Mouse (Mus musculus) gastrocnemius, postnatal 14 days (tissue): ENCODE data around the gene Bola2. TPM values are rescaled to one million over a fixed set of nuclear protein-coding genes. Genes with fewer than 3 reads are reported as not detected.

Experiments used
- DNase-seq: peaks from one replicate; pipeline ENCODE4 v3.0.0; 2021; ENCODE audit warnings: mixed read lengths
- intact Hi-C: fragments of 180-260 bp; cut with DNase I; formaldehyde crosslinking; loops from one replicate; pipeline ENCODE4 v1.15.1; 2025; ENCODE audit warnings: low total_unique reads
- long read RNA-seq, 2 experiments: library from polyadenylated mRNA; stranded (forward); transcript quantifications; one replicate each; pipeline ENCODE4 v2.0.0; 2021
- total RNA-seq, 2 experiments: library from RNA; stranded (reverse); gene quantifications; 2 replicates each; pipeline ENCODE4 v1.2.3; 2021

The Bola2 gene
- total RNA-seq, result 10 to 100 TPM; 40.7 to 41.6 TPM
- long read RNA-seq, experiment 1, transcript Bola2-203 (3 exons, 1,266 nt), result major isoform, 24 of 26 reads
- long read RNA-seq, experiment 1, partial matches to known transcripts, result 0 of 26 reads
- long read RNA-seq, experiment 1, other reads (novel, unspliced or antisense), result 1 of 26 reads
- long read RNA-seq, experiment 2, transcript Bola2-203 (3 exons, 1,266 nt), result major isoform, 18 of 20 reads
- long read RNA-seq, experiment 2, partial matches to known transcripts, result 0 of 20 reads
- long read RNA-seq, experiment 2, other reads (novel, unspliced or antisense), result 1 of 20 reads

DNA sequence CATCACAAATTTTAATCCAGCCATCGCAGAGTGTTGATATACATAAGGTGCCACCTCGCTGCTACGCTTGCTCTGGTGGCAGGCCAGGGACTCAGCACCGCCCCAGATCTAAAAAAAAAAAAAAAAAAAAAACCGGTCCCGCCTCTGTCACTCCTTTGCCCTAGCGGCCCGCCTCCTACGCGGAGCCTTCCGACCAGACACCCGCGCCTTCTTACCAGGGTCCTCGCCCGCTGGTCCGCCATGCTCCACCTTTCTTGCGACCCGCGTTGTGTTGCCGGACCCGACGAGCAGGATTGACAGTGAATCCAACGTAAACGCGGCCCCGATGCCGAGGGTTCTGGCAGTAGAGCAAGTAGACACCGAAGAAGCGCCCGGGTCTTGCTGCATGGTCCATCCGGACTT, at the start of gene Bola2:
Bola2 (plus strand) TSS at position 192 of the 402 bp plus-strand sequence.
- DNase-seq, result peak; percentile 71
- intact Hi-C loops, result no loop called here

DNA sequence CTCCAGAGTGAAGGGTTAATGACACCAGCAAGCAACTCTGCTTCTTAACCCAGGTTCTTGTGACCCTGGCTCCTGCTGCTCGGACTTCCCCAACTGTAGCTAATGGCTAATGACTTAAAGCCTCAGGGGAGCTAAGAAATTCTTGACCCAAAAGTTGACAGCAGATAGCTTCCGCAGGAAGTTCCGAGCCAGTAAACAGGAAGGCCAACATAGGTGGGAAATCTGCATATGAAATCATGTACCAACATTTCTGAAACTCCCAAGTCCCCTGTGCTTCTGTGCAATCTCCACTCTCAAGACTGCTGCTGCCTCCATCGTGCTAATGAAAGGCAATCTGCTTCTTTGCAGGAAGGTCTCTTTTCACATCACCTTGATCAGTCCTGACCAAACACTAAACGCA, 49.5 kb upstream of the Bola2 start:
- intact Hi-C loops, result no loop called here
- no peak for DNase-seq

DNA sequence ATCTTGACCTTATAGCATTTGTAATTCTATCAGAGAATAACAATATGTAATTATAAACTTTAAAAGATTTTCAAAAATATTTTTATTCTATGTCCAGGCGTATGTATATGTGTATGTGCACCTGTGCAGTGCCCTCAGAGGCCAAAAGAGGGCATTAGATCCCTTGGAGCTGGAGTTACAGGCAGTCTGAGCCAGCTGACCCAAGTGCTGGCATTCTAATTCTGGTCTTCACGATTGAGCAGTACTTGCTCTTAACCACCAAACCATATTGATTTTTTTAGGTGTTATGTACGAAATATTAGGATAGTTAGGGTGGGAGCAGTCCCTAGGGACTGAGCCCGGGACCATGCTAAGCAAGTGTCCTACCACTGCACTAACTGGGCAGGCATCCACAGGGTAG, 46.7 kb upstream of the Bola2 start:
- DNase-seq, result no peak
- intact Hi-C loops, result no loop called here

DNA sequence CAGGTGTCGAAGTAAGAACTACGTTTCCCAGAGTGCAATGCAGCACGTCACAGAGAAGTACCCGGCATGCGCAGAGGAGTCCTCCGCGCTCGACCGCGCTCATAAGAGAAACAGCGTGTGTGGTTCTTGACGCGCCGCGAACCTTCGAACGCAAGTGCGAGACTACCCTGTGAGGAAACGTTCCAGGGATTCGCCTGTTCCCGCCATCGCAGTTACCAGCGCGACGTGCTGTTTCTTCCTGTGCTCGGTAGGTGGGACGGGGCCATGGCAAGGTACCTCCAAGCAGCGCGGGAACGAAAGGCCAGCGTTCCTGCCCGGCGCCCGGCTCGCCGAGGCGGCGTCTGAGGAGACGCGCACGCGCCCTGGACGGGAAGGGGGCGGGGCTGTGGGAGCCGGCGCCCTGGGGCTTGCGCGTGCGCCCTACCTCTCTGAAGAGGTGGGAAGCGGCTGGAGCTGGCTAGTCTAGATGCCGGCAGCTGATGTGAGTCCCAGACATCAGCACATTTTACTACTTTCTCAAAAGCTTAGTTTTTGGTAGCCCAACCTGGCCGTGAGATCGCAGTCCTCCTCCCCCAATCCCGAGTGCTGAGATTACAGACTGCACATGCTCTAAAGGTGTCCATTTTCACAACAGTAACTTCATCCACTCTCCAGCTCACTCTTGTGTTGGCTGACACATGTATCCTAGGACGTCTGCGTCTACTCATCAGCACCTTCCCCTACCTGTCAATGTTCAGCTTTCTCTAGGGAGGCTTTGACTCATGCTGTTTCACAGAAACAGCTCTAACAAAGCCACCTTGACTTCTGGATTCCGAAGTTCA, 45.8 kb upstream of the Bola2 start, which contains the start of gene Sgf29:
Sgf29 (plus strand) TSS at position 79 of the 821 bp plus-strand sequence.
- intact Hi-C loops, result loop anchor here (5.0 kb wide), 1 partner anchor 43 kb away; no protein-coding TSS in a partner anchor
- DNase-seq, result peak; percentile 95

DNA sequence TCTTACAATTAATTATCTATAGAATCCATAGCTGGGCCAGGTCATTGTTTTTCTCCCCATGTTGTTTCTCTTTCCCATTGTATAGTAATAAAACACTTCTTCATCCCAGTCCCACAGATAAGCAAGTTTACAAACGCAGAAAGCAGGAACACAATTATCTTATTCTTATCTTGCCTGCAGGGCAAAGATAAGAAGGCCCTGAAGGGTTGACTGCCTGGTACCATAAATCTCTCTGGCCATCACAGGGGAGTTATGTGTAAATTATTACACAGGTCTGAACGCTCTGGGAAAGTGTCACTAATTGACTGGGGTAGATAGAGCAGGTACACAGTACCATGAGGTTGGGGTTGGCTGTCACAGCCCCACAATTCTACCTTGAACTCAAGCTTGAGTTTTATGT, 44.3 kb upstream of the Bola2 start:
- no peak for DNase-seq
- intact Hi-C loops, result loop anchor here (5.0 kb wide), 1 partner anchor 41 kb away; no protein-coding TSS in a partner anchor

DNA sequence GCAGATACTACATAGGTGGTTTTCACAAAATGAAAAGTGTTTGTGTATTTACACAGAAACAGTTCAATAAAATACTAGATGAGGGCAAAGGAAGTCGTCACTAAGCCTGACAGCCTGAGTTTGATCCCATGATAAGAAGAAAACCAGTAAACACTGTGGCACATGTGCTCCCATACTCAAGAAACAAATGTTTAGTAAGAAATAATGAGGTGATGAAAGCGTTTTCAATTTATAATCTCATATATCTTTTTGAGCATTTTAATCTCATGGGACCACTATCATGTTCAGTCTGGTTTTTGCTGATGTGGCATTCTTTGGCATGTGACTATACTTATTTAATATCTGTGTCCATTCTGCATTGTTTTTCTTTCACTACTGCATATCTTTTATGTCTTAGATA, 41.2 kb upstream of the Bola2 start:
- intact Hi-C loops, result loop anchor here (5.0 kb wide), 1 partner anchor 38 kb away; no protein-coding TSS in a partner anchor
- DNase-seq, result no peak

DNA sequence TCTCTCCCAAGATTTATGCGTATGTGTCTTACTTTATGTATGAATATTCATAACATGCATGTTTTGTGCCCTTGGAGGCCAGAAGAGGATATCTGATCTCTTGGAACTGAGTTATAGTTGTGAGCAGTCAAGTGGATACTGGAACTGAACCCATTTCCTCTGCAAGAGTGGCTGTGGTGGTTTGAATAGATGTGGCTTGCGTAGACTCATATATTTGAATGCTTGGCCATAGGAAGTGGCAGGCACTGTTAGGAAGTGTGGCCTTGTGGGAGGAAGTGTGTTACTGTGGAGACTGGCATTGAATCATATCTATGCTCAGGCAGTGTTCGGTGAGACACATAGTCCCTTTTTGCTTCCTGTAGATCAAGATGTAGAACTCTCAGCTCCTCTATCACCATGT, 39.5 kb upstream of the Bola2 start:
- no peak for DNase-seq
- intact Hi-C loops, result no loop called here

DNA sequence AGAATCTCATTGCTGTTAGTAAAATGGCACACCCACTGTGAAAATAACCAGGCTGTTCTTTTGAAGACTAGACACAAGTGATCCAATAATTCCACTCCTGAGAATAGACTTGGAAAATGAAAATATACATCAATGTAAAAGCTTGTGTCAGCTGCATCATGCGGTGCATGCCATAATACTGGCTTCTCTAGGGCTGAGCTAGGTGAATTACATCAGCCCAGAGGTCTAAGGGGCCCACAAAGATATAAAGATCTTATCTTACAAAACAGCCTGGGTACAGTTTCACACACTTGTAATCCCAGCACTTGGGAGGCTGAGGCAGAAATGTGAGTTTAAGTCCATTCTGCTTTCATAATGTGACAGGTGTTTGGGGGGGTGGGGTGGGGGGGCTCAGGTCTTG, 37.7 kb upstream of the Bola2 start:
- intact Hi-C loops, result no loop called here
- no peak for DNase-seq

DNA sequence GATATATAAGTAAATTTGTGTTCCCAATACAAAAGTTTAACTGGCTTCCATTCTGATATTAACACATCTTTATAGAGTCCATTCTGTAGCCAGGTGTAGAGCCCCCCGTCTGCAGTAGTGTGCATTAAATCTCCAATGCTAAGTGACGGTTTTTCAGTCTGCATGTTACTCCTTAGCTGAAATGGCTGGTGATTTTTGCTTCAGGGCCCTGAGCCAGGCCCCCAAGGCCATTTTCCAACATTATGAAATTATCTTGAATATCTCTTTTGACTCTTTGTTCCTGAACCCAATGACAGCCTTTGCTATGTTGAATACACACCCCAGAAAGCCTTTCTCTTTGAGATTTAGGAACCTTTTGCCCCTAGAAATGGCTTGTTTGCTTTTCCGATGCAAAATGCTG, 35.4 kb upstream of the Bola2 start:
- no peak for DNase-seq
- intact Hi-C loops, result no loop called here

DNA sequence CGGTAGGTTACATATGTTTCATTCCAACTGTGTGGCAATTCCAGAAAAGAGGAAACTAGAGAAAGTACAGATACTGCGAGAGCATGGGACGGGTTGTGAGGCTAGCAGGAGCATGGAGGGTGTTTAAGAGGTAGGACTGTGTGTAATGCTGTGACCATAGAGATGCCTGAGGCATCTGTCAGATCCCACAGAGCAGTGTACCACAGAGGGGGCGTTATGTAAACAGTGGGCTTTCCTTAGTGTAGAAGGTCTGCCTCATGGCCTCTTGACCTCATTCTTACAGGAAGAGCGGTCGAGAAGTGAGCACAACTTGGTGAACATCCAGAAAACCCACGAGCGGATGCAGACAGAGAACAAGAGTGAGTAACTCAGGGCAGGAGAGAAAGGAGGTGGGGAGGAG, 31.6 kb upstream of the Bola2 start:
- intact Hi-C loops, result no loop called here
- no peak for DNase-seq

DNA sequence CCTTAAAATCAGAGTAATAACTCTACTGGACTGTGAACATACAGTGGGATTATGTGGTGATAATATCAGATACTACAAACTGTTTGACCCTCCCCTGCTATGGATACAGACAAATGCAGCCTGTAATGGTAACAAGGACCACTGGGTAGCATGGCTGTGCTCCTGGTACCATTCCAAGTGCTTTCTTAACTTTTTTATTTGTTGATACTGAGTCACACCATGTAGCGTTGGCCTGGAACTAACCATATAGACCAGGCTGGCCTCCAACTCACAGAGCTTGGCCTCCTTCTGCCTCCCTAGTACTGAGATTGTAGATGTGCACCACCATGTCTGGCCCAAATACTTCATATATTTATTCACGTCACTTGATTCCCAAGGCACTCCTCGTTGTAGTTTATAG, 29.9 kb upstream of the Bola2 start:
- no peak for DNase-seq
- intact Hi-C loops, result no loop called here

DNA sequence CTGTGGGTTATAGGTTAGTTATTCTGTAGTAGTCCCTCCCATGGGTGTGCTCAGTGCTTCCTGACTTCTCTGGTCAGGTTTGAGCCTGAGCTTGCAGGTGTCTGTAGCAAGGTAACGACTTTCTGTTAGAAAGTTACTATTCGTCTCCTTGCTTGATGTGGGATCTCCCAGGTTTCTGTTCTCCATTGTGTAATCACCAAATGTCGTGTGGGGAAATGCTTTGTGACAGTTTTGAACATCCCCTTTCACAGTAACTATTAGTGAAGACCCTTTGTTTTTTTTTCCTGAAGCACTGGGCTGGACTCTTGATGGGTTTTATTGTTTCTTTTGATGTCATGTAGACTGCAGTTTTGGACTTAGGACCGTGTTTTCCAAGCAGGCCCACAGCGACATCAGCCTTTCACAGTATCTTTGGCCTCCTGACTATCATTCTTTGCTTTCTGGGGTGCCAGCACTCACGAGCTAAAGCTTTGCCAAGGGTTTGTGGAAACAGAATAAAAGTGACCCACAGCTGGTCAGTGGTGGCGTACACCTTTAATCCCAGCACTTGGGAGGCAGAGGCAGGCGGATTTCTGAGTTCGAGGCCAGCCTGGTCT, 27.6 kb upstream of the Bola2 start:
- DNase-seq, result no peak
- intact Hi-C loops, result no loop called here

DNA sequence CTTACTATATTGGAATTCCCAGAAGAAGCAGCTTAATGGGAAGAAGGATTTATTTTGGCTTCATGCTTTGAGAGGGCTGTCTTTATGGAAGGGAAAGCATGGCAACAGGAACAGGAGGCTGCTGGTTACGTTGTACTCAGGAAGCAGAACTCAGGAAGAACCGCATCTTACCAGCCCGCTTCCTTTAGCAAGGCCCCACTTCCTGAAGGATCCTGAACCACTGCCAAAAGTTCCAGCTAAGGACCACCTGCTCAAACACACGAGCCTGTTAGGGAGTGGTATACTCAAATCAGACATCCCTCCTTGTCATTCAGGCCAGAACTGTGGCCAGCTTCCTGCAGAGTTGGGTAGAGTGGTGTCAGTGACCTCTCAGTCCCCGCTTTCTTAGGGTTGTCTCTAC, 26.7 kb upstream of the Bola2 start:
- no peak for DNase-seq
- intact Hi-C loops, result no loop called here

DNA sequence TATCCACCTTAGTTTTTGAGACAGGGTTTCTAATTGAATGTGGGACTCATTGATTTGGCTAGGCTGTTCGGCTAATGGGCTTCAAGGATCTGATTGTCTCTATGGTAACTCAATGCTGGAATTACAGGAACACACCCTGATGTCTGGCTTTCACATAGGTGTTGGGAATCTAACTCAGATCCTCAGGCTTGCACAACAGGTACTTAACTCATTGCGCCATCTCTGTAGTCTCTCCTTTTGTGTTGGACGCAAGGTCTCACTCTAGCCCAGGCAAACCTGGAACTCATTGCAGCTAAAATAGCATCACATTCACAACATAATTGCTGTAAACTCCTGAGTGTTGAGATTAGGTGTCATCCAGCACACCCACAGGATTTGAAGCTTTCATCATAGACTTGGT, 25.0 kb upstream of the Bola2 start:
- DNase-seq, result no peak
- intact Hi-C loops, result no loop called here

DNA sequence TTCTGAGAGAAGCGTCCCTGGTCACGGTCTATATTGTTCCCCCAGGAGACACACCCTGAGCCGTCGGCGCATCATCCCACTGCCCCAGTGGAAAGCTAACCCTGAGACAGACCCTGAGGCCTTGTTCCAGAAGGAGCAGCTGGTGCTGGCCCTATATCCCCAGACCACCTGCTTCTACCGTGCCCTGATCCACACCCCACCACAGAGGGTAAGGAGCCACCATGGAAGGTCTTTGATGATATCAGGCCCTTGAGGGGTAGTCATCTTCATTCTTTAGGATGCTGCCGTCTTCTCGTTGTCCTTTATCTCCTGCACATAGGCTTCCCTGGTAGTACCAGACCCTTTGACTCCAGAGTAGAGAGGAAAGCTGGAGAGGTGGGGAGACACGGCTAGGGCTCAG, 23.1 kb upstream of the Bola2 start:
- intact Hi-C loops, result no loop called here
- no peak for DNase-seq

DNA sequence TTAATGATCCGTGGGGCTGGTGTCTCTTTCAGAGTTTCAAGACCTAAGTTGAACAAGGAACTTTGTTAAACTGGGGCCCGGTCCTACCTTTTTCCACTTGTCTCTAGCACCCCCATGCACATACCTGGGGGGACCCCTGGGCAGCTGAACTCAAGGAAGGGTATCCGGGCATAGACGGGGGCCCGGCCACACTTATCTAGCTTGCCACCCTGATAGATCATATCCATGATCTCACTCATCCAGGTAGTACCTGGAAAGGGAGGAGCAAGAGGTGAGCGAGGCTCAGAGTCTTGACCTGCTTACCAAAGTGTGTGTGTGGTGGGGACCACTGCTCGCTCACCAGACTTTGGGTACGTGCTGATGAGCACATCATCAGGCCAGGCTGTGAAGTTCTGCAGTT, 20.1 kb upstream of the Bola2 start:
- no peak for DNase-seq
- intact Hi-C loops, result no loop called here

DNA sequence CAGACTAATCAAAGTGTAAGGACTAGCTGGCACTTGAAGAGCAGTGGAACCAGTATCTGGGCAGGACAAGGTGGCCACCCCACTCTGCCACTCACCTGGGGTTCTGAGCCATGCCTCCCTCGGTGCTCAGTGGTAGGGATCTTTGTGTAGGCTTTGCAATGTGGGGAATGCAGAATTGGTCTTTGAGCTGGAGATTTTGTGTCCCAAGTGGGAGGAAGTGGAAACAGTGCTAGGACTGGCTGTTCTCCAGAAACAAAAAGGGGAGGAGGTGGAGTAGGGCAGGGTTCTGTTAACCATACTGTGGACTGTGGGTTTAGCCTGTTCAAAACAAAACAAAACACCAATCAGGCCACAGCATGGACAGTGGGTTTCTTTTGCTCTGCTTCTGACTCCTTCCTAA, 19.0 kb upstream of the Bola2 start, which contains the start of gene Sult1a1:
Sult1a1 (minus strand) TSS at position 226 of the 400 bp plus-strand sequence.
- intact Hi-C loops, result no loop called here
- DNase-seq, result no peak

DNA sequence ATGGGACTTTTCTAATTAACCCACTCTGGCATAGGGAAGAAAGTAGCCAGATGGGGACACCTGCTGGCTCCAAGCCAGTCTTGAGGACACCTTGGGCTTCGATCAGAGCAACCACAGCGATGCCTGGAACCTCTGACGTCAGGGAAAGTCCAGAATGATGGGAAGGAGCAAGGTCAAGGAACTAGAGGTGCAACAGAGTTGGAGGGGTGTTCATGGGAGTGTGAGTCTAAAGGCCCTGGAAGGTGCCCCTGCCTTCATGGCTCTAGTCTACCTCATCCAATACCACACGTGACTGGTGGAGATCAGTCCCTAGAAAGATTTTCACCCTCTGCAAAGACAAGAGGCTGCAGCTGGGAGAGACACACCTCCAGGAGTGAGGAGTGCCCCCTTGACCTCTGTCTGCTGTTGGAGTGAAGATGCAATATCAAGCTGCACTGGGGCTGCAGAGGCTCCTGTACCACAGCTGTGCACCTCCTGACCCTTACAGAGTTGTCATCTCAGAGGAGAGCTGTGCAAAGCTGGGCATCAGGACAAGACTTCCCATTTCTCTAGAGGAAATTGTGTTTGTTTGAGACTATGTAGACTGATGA, 18.5 kb upstream of the Bola2 start:
- intact Hi-C loops, result no loop called here
- DNase-seq, result no peak

DNA sequence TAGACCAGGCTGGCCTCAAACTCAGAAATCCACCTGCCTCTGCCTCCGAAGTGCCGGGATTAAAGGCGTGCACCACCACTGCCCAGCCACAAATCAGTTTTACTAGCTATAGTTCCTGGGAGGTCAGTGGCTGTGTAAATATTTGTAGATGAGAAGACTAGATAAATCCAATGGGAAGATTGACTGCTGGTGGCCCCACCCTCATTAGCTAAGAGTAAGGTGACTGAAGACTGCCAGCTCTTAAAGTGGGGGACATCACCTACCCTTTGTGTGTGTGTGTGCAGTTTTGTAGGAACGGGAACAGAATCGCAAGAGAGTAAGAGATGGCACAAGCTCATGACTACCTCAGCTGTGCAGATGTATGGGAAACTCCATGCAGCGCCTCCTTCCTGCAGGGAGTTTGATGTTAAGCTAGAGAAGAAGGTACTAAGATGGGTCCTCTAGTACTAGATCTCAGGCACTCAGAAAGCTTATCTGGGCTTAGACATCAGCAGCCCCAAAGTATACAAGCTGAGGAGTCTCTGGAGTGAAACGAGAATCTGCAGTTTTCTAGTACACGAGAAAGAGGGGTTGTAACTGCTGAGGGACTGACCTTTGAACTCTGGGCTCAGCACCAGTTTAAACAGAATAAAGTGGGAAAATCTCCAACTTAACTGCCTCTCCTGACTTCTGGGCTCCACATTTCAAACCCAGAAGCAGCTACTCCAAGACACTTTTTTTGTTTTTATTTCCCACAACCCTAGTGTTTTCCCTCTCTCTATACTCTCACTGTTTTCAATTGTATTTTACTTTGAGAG, 16.5 kb upstream of the Bola2 start:
- intact Hi-C loops, result no loop called here

More for the DNA sequence above, 16.5 kb upstream of the Bola2 start:
- DNase-seq, result no peak
